Mouse (Mus musculus) limb, embryonic 14.5 days (tissue): ENCODE data around the gene Nt5c1a. TPM values are rescaled to one million over a fixed set of nuclear protein-coding genes. Genes with fewer than 3 reads are reported as not detected.
"Not testable (repeated sequence)": the region's sequence is repeated elsewhere in the genome, so short reads cannot be mapped to it uniquely, and the experiment has no call there.

ENCODE experiments used
- ATAC-seq: fragments of 200-750 bp; cut with Nextera tagmentation; 2 replicates; pipeline ENCODE4 v1.8.0; 2017; ENCODE audit warnings: low read depth, moderate number of reproducible peaks, moderate TSS enrichment; ENCODE audit not compliant: low FRiP score
- DNase-seq: peaks from one replicate; pipeline ENCODE4 v3.0.0-alpha.2; 2015; ENCODE audit warnings: low spot score
- H3K27ac ChIP-seq: fragments of 300-500 bp; sonication (generic); replicated peaks from 2 replicates; pipeline ENCODE4 v1.5.1; 2014; ENCODE audit warnings: low read depth, mild to moderate bottlenecking, low read length, moderate library complexity, mixed read lengths
- H3K27me3 ChIP-seq: fragments of 300-500 bp; sonication (generic); 2 replicates; pipeline ENCODE4 v1.6.1; 2014; ENCODE audit warnings: low read length, mixed read lengths; ENCODE audit not compliant: control insufficient read depth, insufficient read depth
- H3K36me3 ChIP-seq: fragments of 300-500 bp; sonication (generic); 2 replicates; pipeline ENCODE4 v1.6.1; 2014; ENCODE audit warnings: mild to moderate bottlenecking, low read length, moderate library complexity, mixed read lengths; ENCODE audit not compliant: control insufficient read depth, insufficient read depth
- H3K4me1 ChIP-seq: fragments of 300-500 bp; sonication (generic); 2 replicates; pipeline ENCODE4 v1.6.1; 2014; ENCODE audit warnings: antibody characterized with exemption, low read length, mixed read lengths; ENCODE audit not compliant: control insufficient read depth, insufficient read depth
- H3K4me2 ChIP-seq: fragments of 300-500 bp; sonication (generic); replicated peaks from 2 replicates; pipeline ENCODE4 v1.6.1; 2014; ENCODE audit warnings: low read depth, mild to moderate bottlenecking, low read length, moderate library complexity; ENCODE audit not compliant: severe bottlenecking
- H3K4me3 ChIP-seq: fragments of 300-500 bp; sonication (generic); replicated peaks from 2 replicates; pipeline ENCODE4 v1.5.1; 2014; ENCODE audit warnings: low read length
- H3K9ac ChIP-seq: fragments of 300-500 bp; sonication (generic); 2 replicates; pipeline ENCODE4 v1.6.1; 2014; ENCODE audit warnings: mild to moderate bottlenecking, low read depth, low read length, moderate library complexity; ENCODE audit not compliant: severe bottlenecking
- H3K9me3 ChIP-seq: fragments of 300-500 bp; sonication (generic); 2 replicates; pipeline ENCODE4 v1.6.1; 2016; ENCODE audit warnings: low read length; ENCODE audit not compliant: control insufficient read depth
- POLR2A ChIP-seq: fragments of 200-500 bp; IDR thresholded peaks from 2 replicates; pipeline ENCODE4 v1.8.0; 2012; ENCODE audit warnings: inconsistent platforms, mild to moderate bottlenecking, moderate library complexity, borderline replicate concordance; ENCODE audit not compliant: insufficient read depth, insufficient read length; ENCODE audit errors: extremely low read depth
- WGBS: fragments of 180-500 bp; shearing (Covaris S2); extraction: QIAGEN DNeasy Blood & Tissue Kit; methylation state at CpG from one replicate; pipeline ENCODE4 v1.1.7; 2014; 5-methylcytosine and 5-hydroxymethylcytosine counted together
- polyA plus RNA-seq, 2 experiments: library from polyadenylated mRNA; depleted of rRNA in 1 of 2; stranded (reverse) in 1 of 2; unstranded in 1 of 2; fragments of >200 nt; fragmentation: Nextera tagmentation in 1 of 2; extraction: Ambion mirVana in 1 of 2; gene quantifications; 2 replicates each; pipeline versions ENCODE4 v1.2.1 to v1.2.3; 2012 to 2014

Gene Nt5c1a
- polyA plus RNA-seq, 2 experiments = 0.05 TPM; not detected in 1

- no peak overlapping the region for H3K9ac ChIP-seq
- no peaks in the 10 kb centered on the region for H3K4me1 ChIP-seq
- H3K4me3 ChIP-seq = no peak overlapping the region
- no peaks in the 10 kb centered on the region for H3K36me3 ChIP-seq
- H3K27me3 ChIP-seq = no peaks in the 10 kb centered on the region
- H3K9me3 ChIP-seq = no peaks in the 10 kb centered on the region
- DNase-seq (no peak), ATAC-seq (no peak)
- no peak for TF ChIP-seq POLR2A
- no peak overlapping the region for H3K27ac ChIP-seq
- no peak overlapping the region for H3K4me2 ChIP-seq
Measured at GRCm38 (mm10) chr4:123155840-123156239, 45.5 kb upstream of the Nt5c1a start.

DNA sequence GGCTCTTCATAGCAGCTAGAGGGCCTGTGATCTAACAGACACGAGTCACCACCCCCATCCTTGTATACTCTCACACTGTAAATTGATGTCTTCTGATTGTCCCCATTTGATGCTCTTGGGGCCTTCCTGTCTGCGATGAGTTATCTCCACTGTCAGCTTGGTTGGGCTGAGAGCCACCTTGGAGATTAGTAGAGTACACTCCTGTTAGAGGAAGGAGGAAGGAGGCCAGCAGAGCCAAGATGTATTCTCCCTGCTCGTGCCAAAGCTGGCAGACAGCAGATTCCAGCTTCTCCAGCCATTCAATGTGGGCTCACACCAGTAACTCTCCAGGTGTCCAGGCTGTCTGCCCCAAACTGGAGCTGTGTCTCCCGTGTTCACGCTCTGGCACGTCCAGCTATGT lies 40.7 kb upstream of the Nt5c1a start:
- no peak overlapping the region for H3K4me2 ChIP-seq

DNA sequence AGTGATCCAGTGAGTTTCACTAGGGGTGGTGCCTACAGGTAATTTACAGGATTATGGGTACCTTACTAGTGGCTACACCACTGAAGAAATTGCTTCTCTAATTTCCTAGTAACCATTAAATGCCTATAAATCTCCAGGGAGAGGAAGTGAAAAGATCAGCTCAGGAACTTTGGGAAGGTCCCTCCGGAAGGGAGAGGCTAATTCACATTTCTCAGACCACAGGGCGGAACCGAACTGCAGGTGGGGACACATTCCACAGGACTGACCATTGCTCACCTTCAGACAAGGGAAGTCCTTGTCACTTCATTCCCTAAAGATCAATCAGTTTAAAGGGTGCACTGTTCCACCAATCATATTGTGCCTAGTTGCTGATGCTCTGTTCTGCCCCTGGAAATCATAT lies 40.1 kb upstream of the Nt5c1a start:
- not testable (repeated sequence) for H3K36me3 ChIP-seq, DNase-seq, ATAC-seq, H3K27me3 ChIP-seq, H3K9me3 ChIP-seq, H3K4me2 ChIP-seq, H3K4me1 ChIP-seq, H3K4me3 ChIP-seq, H3K9ac ChIP-seq, H3K27ac ChIP-seq
- WGBS = 48% methylated on average over 3 of the region's 3 CpGs

More for the DNA sequence above, 40.7 kb upstream of the Nt5c1a start:
- no peaks in the 10 kb centered on the region for H3K36me3 ChIP-seq
- H3K27me3 ChIP-seq = no peaks in the 10 kb centered on the region
- WGBS = 84% methylated on average over 6 of the region's 6 CpGs
- no peaks in the 10 kb centered on the region for H3K9me3 ChIP-seq
- TF ChIP-seq POLR2A = no peak
- ATAC-seq (no peak), DNase-seq (no peak)
- no peaks in the 10 kb centered on the region for H3K4me1 ChIP-seq
- no peak overlapping the region for H3K27ac ChIP-seq
- no peak overlapping the region for H3K9ac ChIP-seq
- no peak overlapping the region for H3K4me3 ChIP-seq

DNA sequence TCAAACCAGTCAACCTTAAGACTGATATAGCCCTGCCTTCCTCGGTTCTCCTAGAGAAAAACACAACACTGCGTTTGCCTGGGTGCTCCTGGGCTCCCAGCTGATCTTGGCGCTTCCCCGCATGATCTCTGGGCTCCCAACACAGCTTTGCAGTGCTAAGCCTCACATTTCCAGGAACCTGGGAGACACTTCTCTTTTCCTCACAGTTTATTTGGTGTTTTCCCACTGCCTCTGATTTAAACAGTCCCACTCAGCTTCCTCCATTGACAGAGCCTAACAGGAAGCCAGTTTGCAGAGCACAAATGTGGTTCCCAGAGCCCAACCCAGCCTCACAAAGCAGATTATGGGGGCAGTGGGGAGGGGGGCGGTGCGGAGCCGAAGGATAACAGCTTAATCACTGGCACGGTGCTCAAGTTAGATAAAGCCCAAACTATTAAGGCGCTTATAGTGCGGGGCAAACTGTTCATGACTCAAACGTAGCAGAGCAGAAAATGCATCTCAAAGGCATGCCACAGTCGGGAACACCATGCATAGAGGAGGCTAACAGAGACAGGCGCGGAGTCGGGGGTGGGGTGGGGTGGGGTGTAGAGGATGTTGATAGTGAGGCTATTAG lies 38.9 kb upstream of the Nt5c1a start:
- no peak overlapping the region for H3K4me3 ChIP-seq
- no peaks in the 10 kb centered on the region for H3K36me3 ChIP-seq
- H3K27ac ChIP-seq = no peak overlapping the region
- H3K9ac ChIP-seq = peak overlapping the region; percentile 7; the same call in 1 of the 2 replicates
- ATAC-seq (no peak), DNase-seq (no peak)
- H3K27me3 ChIP-seq = no peaks in the 10 kb centered on the region
- WGBS = 16% methylated on average over 15 of the region's 15 CpGs
- H3K9me3 ChIP-seq = no peaks in the 10 kb centered on the region
- H3K4me2 ChIP-seq = peak overlapping the region; percentile 20; the same call in 1 of the 2 replicates
- no peaks in the 10 kb centered on the region for H3K4me1 ChIP-seq
- TF ChIP-seq POLR2A = no peak

DNA sequence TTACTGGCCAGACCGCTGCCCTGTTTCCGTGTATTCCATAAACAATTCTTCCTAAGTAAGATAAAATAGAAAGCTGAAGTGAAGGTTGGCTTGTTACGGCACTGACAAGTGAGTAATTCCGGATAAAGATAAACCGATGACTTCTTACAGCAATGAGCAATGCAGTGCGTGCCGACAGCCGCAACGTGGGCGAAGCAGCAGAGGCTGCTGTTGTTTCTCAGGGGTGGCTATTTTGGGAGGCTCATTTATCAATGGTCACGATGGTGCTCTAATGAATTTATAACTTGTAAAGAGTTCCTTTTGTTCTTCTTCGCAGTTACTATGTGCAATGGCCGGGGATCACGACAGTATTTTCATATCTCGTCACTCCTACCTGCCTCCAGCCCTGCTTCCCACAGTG lies 37.1 kb upstream of the Nt5c1a start:
- H3K4me3 ChIP-seq = no peak overlapping the region
- WGBS = 85% methylated on average over 15 of the region's 15 CpGs
- ATAC-seq (no peak), DNase-seq (no peak)
- H3K27ac ChIP-seq = no peak overlapping the region
- H3K27me3 ChIP-seq = no peaks in the 10 kb centered on the region
- no peaks in the 10 kb centered on the region for H3K36me3 ChIP-seq
- H3K9ac ChIP-seq = no peak overlapping the region
- TF ChIP-seq POLR2A = no peak
- no peak overlapping the region for H3K4me2 ChIP-seq
- 0 out of 2 replicates have a peak, but pooled peaks cover 3% of the 10 kb centered on the region for H3K9me3 ChIP-seq
- H3K4me1 ChIP-seq = no peaks in the 10 kb centered on the region

- no peaks in the 10 kb centered on the region for H3K27me3 ChIP-seq
- 0 out of 2 replicates have a peak, but pooled peaks cover 9% of the 10 kb centered on the region for H3K9me3 ChIP-seq
- no peak overlapping the region for H3K9ac ChIP-seq
- H3K4me3 ChIP-seq = no peak overlapping the region
- no peak overlapping the region for H3K27ac ChIP-seq
- no peak for DNase-seq
- H3K36me3 ChIP-seq = no peaks in the 10 kb centered on the region
- ATAC-seq = no peak
- no peak for TF ChIP-seq POLR2A
- H3K4me1 ChIP-seq = no peaks in the 10 kb centered on the region
- no peak overlapping the region for H3K4me2 ChIP-seq
Measured at GRCm38 (mm10) chr4:123171811-123172210, 29.5 kb upstream of the Nt5c1a start.
